Mouse (Mus musculus) kidney, embryonic 15.5 days (tissue): ENCODE data around the gene Preb. TPM values are rescaled to one million over a fixed set of nuclear protein-coding genes. Genes with fewer than 3 reads are reported as not detected.
A peak's percentile ranks its signal among the peaks of the same experiment; 100 is the strongest.

Experiments
- ATAC-seq: fragments of 200-750 bp; cut with Nextera tagmentation; replicated peaks from 2 replicates; pipeline ENCODE4 v1.8.0; 2017; ENCODE audit warnings: moderate TSS enrichment; ENCODE audit not compliant: low FRiP score
- H3K27ac ChIP-seq: fragments of 300-500 bp; sonication (generic); 2 replicates; pipeline ENCODE4 v1.5.1; 2015; ENCODE audit warnings: mild to moderate bottlenecking, inconsistent platforms
- H3K27me3 ChIP-seq: fragments of 300-500 bp; sonication (generic); 2 replicates; pipeline ENCODE4 v1.6.1; 2015; ENCODE audit warnings: inconsistent platforms
- H3K36me3 ChIP-seq: fragments of 300-500 bp; sonication (generic); 2 replicates; pipeline ENCODE4 v1.6.1; 2015; ENCODE audit warnings: inconsistent platforms
- H3K4me1 ChIP-seq: fragments of 300-500 bp; sonication (generic); 2 replicates; pipeline ENCODE4 v1.6.1; 2015; ENCODE audit warnings: inconsistent platforms
- H3K4me2 ChIP-seq: fragments of 300-500 bp; sonication (generic); 2 replicates; pipeline ENCODE4 v1.6.1; 2015; ENCODE audit warnings: moderate library complexity, mild to moderate bottlenecking, inconsistent platforms
- H3K4me3 ChIP-seq: fragments of 300-500 bp; sonication (generic); replicated peaks from 2 replicates; pipeline ENCODE4 v1.5.1; 2015; ENCODE audit warnings: mild to moderate bottlenecking, inconsistent platforms
- H3K9ac ChIP-seq: fragments of 300-500 bp; sonication (generic); 2 replicates; pipeline ENCODE4 v1.6.1; 2015; ENCODE audit warnings: mild to moderate bottlenecking, inconsistent platforms
- H3K9me3 ChIP-seq: fragments of 300-500 bp; sonication (generic); replicated peaks from 2 replicates; pipeline ENCODE4 v1.6.1; 2016; ENCODE audit warnings: inconsistent platforms
- WGBS: fragments of 180-500 bp; shearing (Covaris S2); methylation state at CpG from one replicate; pipeline ENCODE4 v1.1.7; 2015; ENCODE audit warnings: mixed read lengths; 5-methylcytosine and 5-hydroxymethylcytosine counted together
- polyA plus RNA-seq: library from polyadenylated mRNA; unstranded; fragments of >200 nt; fragmentation: Nextera tagmentation; extraction: Ambion mirVana; gene quantifications from 2 replicates; pipeline ENCODE4 v1.2.1, GENCODE M21; 2015

Preb gene
- polyA plus RNA-seq, 1 experiment from 2014 or later = 151 TPM

GRCm38 (mm10) chr5:30910481-30910880 lies 49.7 kb downstream of the Preb start:
- H3K36me3 ChIP-seq = peaks cover 7% of the 10 kb centered on the region
- H3K4me2 ChIP-seq = no peak overlapping the region
- no peak overlapping the region for H3K9ac ChIP-seq
- H3K4me3 ChIP-seq = no peak overlapping the region
- H3K27me3 ChIP-seq = no peaks in the 10 kb centered on the region
- H3K27ac ChIP-seq = peak overlapping the region; percentile 95
- peaks cover 90% of the 10 kb centered on the region for H3K4me1 ChIP-seq
- H3K9me3 ChIP-seq = no peaks in the 10 kb centered on the region
- ATAC-seq = no peak

- Histone ChIP-seq H3K9me3 (no peaks in the 10 kb centered on the region), H3K36me3 (peaks cover 13% of the 10 kb centered on the region), H3K27ac (peak overlapping the region; percentile 95), H3K4me2 (peak overlapping the region; percentile 94; the same call in 1 of the 2 replicates), H3K4me1 (peaks cover 90% of the 10 kb centered on the region), H3K9ac (no peak overlapping the region), H3K27me3 (no peaks in the 10 kb centered on the region), H3K4me3 (no peak overlapping the region)
- 74% methylated on average over 7 of the region's 7 CpGs for WGBS
- no peak for ATAC-seq
Observed at GRCm38 (mm10) chr5:30909863-30910262, 50.3 kb downstream of the Preb start.

GRCm38 (mm10) chr5:30909300-30909659 lies 50.9 kb downstream of the Preb start:
- H3K36me3 ChIP-seq = peaks cover 19% of the 10 kb centered on the region
- WGBS = 14% methylated on average over 7 of the region's 7 CpGs
- ATAC-seq = no peak
- peak overlapping the region; percentile 94 for H3K4me2 ChIP-seq
- no peak overlapping the region for H3K4me3 ChIP-seq
- no peak overlapping the region for H3K9ac ChIP-seq
- peaks cover 84% of the 10 kb centered on the region for H3K4me1 ChIP-seq
- H3K27ac ChIP-seq = peak overlapping the region; percentile 95
- no peaks in the 10 kb centered on the region for H3K9me3 ChIP-seq
- no peaks in the 10 kb centered on the region for H3K27me3 ChIP-seq

- H3K4me1 ChIP-seq = peaks cover 78% of the 10 kb centered on the region
- WGBS = 28% methylated on average over 13 of the region's 13 CpGs
- ATAC-seq = peak; percentile 24
Observed at GRCm38 (mm10) chr5:30908426-30909299, 51.5 kb downstream of the Preb start.

GRCm38 (mm10) chr5:30907413-30908059 lies 52.6 kb downstream of the Preb start, which contains the start of gene Ost4:
TSS of gene Ost4 (minus strand) at chr5:30907788.
- peak; percentile 94 for ATAC-seq
- peak within 1 kb of the TSS; percentile 94 for H3K4me2 ChIP-seq

More at GRCm38 (mm10) chr5:30908426-30909299, 51.5 kb downstream of the Preb start:
- peak overlapping the region; percentile 94 for H3K4me2 ChIP-seq
- peak overlapping the region; percentile 74 for H3K4me3 ChIP-seq
- no peaks in the 10 kb centered on the region for H3K9me3 ChIP-seq
- H3K9ac ChIP-seq = peak overlapping the region; percentile 83
- H3K27me3 ChIP-seq = no peaks in the 10 kb centered on the region
- peaks cover 25% of the 10 kb centered on the region for H3K36me3 ChIP-seq
- H3K27ac ChIP-seq = peak overlapping the region; percentile 95

GRCm38 (mm10) chr5:30901860-30902259 lies 58.3 kb downstream of the Preb start:
- no peaks in the 10 kb centered on the region for H3K27me3 ChIP-seq
- H3K36me3 ChIP-seq = peaks cover 86% of the 10 kb centered on the region
- H3K4me1 ChIP-seq = peaks cover 26% of the 10 kb centered on the region
- H3K4me2 ChIP-seq = no peak overlapping the region
- WGBS = 87% methylated on average over 5 of the region's 5 CpGs
- H3K4me3 ChIP-seq = no peak overlapping the region
- H3K27ac ChIP-seq = no peak overlapping the region
- no peaks in the 10 kb centered on the region for H3K9me3 ChIP-seq
- H3K9ac ChIP-seq = no peak overlapping the region
- no peak for ATAC-seq

More at GRCm38 (mm10) chr5:30907413-30908059, 52.6 kb downstream of the Preb start, which contains the start of gene Ost4:
- Histone ChIP-seq H3K4me1 (peaks cover 70% of the 10 kb centered on the region), H3K27ac (peak within 1 kb of the TSS; percentile 95), H3K9ac (peak within 1 kb of the TSS; percentile 83), H3K9me3 (no peaks in the 10 kb centered on the region), H3K27me3 (no peaks in the 10 kb centered on the region), H3K36me3 (peaks cover 36% of the 10 kb centered on the region), H3K4me3 (peak within 1 kb of the TSS; percentile 74)
- under 1% methylated on average over 57 of the region's 58 CpGs for WGBS

Other genes starting within 250 kb of the Preb start
- 6.8 and 7.7 TPM in 2 replicates for gene Dpysl5, start 248.8 kb downstream of the Preb start, polyA plus RNA-seq
- 22.4 and 23.6 TPM in 2 replicates for gene Mapre3, start 145.7 kb downstream of the Preb start, polyA plus RNA-seq
- 82.4 and 93.2 TPM in 2 replicates for gene Tmem214, start 92.3 kb downstream of the Preb start, polyA plus RNA-seq
- gene Agbl5, start 71.7 kb downstream of the Preb start, polyA plus RNA-seq = 20.6 and 25.9 TPM in 2 replicates
- 491 and 504 TPM in 2 replicates for gene Ost4, start 52.6 kb downstream of the Preb start, polyA plus RNA-seq
- 258 and 306 TPM in 2 replicates for gene Emilin1, start 47.0 kb downstream of the Preb start, polyA plus RNA-seq
- 29.3 and 29.7 TPM in 2 replicates for gene Khk, start 38.9 kb downstream of the Preb start, polyA plus RNA-seq
- gene Cgref1, start 14.8 kb downstream of the Preb start, polyA plus RNA-seq = 12.5 and 17.4 TPM in 2 replicates
- 1.6 and 1.8 TPM in 2 replicates for gene Tcf23, start 8.3 kb upstream of the Preb start, polyA plus RNA-seq
- gene Atraid, start 88.0 kb upstream of the Preb start, polyA plus RNA-seq = 145 and 149 TPM in 2 replicates
- gene Slc5a6, start 88.6 kb upstream of the Preb start, polyA plus RNA-seq = 10.4 and 11.8 TPM in 2 replicates
- 32.5 and 36.2 TPM in 2 replicates for gene Cad, start 94.4 kb upstream of the Preb start, polyA plus RNA-seq
- not detected in 2 replicates for gene Dnajc5g, start 145.9 kb upstream of the Preb start, polyA plus RNA-seq
- 2.8 and 3.1 TPM in 2 replicates for gene Slc30a3, start 147.9 kb upstream of the Preb start, polyA plus RNA-seq
- 1.2 and 1.6 TPM in 2 replicates for gene Trim54, start 156.4 kb upstream of the Preb start, polyA plus RNA-seq
- not detected in 2 replicates for gene Ucn, start 178.5 kb upstream of the Preb start, polyA plus RNA-seq
- 62.6 and 76.8 TPM in 2 replicates for gene Mpv17, start 193.9 kb upstream of the Preb start, polyA plus RNA-seq
- gene Gm29609, start 219.6 kb upstream of the Preb start, polyA plus RNA-seq = 2.0 and 2.1 TPM in 2 replicates
- 83.0 and 93.5 TPM in 2 replicates for gene Gtf3c2, start 219.8 kb upstream of the Preb start, polyA plus RNA-seq
- 140 and 148 TPM in 2 replicates for gene Snx17, start 232.9 kb upstream of the Preb start, polyA plus RNA-seq
- gene Eif2b4, start 233.1 kb upstream of the Preb start, polyA plus RNA-seq = 64.9 and 65.9 TPM in 2 replicates
- gene Zfp513, start 241.9 kb upstream of the Preb start, polyA plus RNA-seq = 9.1 and 11.9 TPM in 2 replicates